Mouse (Mus musculus) lung, embryonic 16.5 days (tissue): ENCODE measurements around the gene Drc7. TPM values are rescaled to one million over a fixed set of nuclear protein-coding genes. Genes with fewer than 3 reads are reported as not detected.
A peak's percentile ranks its signal among the peaks of the same experiment; 100 is the strongest.

Source experiments
- ATAC-seq: fragments of 200-750 bp; cut with Nextera tagmentation; 2 replicates; pipeline ENCODE4 v1.8.0; 2017; ENCODE audit warnings: low read depth, mild to moderate bottlenecking, moderate library complexity
- H3K27ac ChIP-seq: fragments of 300-500 bp; sonication (generic); 2 replicates; pipeline ENCODE4 v1.5.1; 2014; ENCODE audit warnings: mild to moderate bottlenecking, control low read depth, low read length
- H3K27me3 ChIP-seq: fragments of 300-500 bp; sonication (generic); 2 replicates; pipeline ENCODE4 v1.6.1; 2014; ENCODE audit warnings: low read depth, low read length, mixed read lengths; ENCODE audit not compliant: control insufficient read depth, insufficient read depth
- H3K36me3 ChIP-seq: fragments of 300-500 bp; sonication (generic); 2 replicates; pipeline ENCODE4 v1.6.1; 2014; ENCODE audit warnings: low read length; ENCODE audit not compliant: control insufficient read depth, insufficient read depth
- H3K4me1 ChIP-seq: fragments of 300-500 bp; sonication (generic); replicated peaks from 2 replicates; pipeline ENCODE4 v1.6.1; 2014; ENCODE audit warnings: low read length, mixed read lengths; ENCODE audit not compliant: control insufficient read depth, insufficient read depth
- H3K4me2 ChIP-seq: fragments of 300-500 bp; sonication (generic); 2 replicates; pipeline ENCODE4 v1.6.1; 2014; ENCODE audit warnings: low read depth, low read length, control low read depth
- H3K4me3 ChIP-seq: fragments of 300-500 bp; sonication (generic); 2 replicates; pipeline ENCODE4 v1.5.1; 2014; ENCODE audit warnings: mild to moderate bottlenecking, low read length, control low read depth
- H3K9ac ChIP-seq: fragments of 300-500 bp; sonication (generic); 2 replicates; pipeline ENCODE4 v1.6.1; 2014; ENCODE audit warnings: low read length, control low read depth
- H3K9me3 ChIP-seq: fragments of 300-500 bp; sonication (generic); 2 replicates; pipeline ENCODE4 v1.6.1; 2016; ENCODE audit warnings: low read length; ENCODE audit not compliant: control insufficient read depth
- WGBS: fragments of 180-500 bp; shearing (Covaris S2); extraction: QIAGEN DNeasy Blood & Tissue Kit; methylation state at CpG from one replicate; pipeline ENCODE4 v1.1.7; 2014; 5-methylcytosine and 5-hydroxymethylcytosine counted together
- polyA plus RNA-seq: library from polyadenylated mRNA; unstranded; fragments of >200 nt; fragmentation: Nextera tagmentation; extraction: Ambion mirVana; gene quantifications from 2 replicates; pipeline ENCODE4 v1.2.1, GENCODE M21; 2015

The Drc7 gene
- polyA plus RNA-seq, 1 experiment from 2014 or later = 1.5 TPM

GRCm38 (mm10) chr8:95099009-95099408 is 44.1 kb downstream of the Drc7 start:
- Histone ChIP-seq H3K4me2 (no peak overlapping the region), H3K27ac (no peak overlapping the region), H3K9me3 (no peaks in the 10 kb centered on the region), H3K9ac (no peak overlapping the region), H3K27me3 (no peaks in the 10 kb centered on the region), H3K4me1 (no peaks in the 10 kb centered on the region), H3K36me3 (peaks cover 30% of the 10 kb centered on the region), H3K4me3 (no peak overlapping the region)
- WGBS = 30% methylated on average over 5 of the region's 5 CpGs
- peak; percentile 47; the same call in 1 of the 2 replicates for ATAC-seq

- ATAC-seq = no peak
- Histone ChIP-seq H3K4me3 (no peak overlapping the region), H3K27me3 (no peaks in the 10 kb centered on the region), H3K36me3 (peaks cover 25% of the 10 kb centered on the region; the same call in 1 of the 2 replicates), H3K27ac (no peak overlapping the region), H3K4me2 (no peak overlapping the region), H3K9ac (no peak overlapping the region), H3K9me3 (no peaks in the 10 kb centered on the region), H3K4me1 (no peaks in the 10 kb centered on the region)
- WGBS = 71% methylated on average over 4 of the region's 4 CpGs
Measured at GRCm38 (mm10) chr8:95101972-95102371, 47.1 kb downstream of the Drc7 start.

GRCm38 (mm10) chr8:95107306-95107705 is 52.4 kb downstream of the Drc7 start:
- H3K36me3 ChIP-seq = peaks cover 12% of the 10 kb centered on the region; the same call in 1 of the 2 replicates
- no peak for ATAC-seq
- no peaks in the 10 kb centered on the region for H3K9me3 ChIP-seq
- H3K4me1 ChIP-seq = no peaks in the 10 kb centered on the region
- H3K27me3 ChIP-seq = no peaks in the 10 kb centered on the region
- WGBS = 86% methylated on average over 13 of the region's 13 CpGs
- no peak overlapping the region for H3K9ac ChIP-seq
- H3K4me3 ChIP-seq = no peak overlapping the region
- no peak overlapping the region for H3K4me2 ChIP-seq
- H3K27ac ChIP-seq = no peak overlapping the region

- H3K9me3 ChIP-seq = no peaks in the 10 kb centered on the region
- H3K27ac ChIP-seq = no peak overlapping the region
- no peak overlapping the region for H3K4me3 ChIP-seq
- no peaks in the 10 kb centered on the region for H3K4me1 ChIP-seq
- no peaks in the 10 kb centered on the region for H3K27me3 ChIP-seq
- H3K9ac ChIP-seq = no peak overlapping the region
- no peak for ATAC-seq
- no peak overlapping the region for H3K4me2 ChIP-seq
- WGBS = 82% methylated on average over 3 of the region's 3 CpGs
- 0 out of 2 replicates have a peak, but pooled peaks cover 5% of the 10 kb centered on the region for H3K36me3 ChIP-seq
Measured at GRCm38 (mm10) chr8:95112594-95112993, 57.7 kb downstream of the Drc7 start.

- no peak overlapping the region for H3K27ac ChIP-seq
- 70% methylated on average over 4 of the region's 4 CpGs for WGBS
- H3K4me1 ChIP-seq = no peaks in the 10 kb centered on the region
- no peak overlapping the region for H3K4me2 ChIP-seq
- 0 out of 2 replicates have a peak, but pooled peaks cover 5% of the 10 kb centered on the region for H3K36me3 ChIP-seq
- no peaks in the 10 kb centered on the region for H3K9me3 ChIP-seq
- no peak for ATAC-seq
- no peaks in the 10 kb centered on the region for H3K27me3 ChIP-seq
- no peak overlapping the region for H3K9ac ChIP-seq
- no peak overlapping the region for H3K4me3 ChIP-seq
Measured at GRCm38 (mm10) chr8:95113108-95113507, 58.2 kb downstream of the Drc7 start.

GRCm38 (mm10) chr8:95113750-95114149 is 58.8 kb downstream of the Drc7 start:
- ATAC-seq = 0 out of 2 replicates have a peak, but pooled peaks have one; percentile 28
- no peak overlapping the region for H3K9ac ChIP-seq
- no peaks in the 10 kb centered on the region for H3K4me1 ChIP-seq
- H3K27ac ChIP-seq = no peak overlapping the region
- 0 out of 2 replicates have a peak, but pooled peaks cover 3% of the 10 kb centered on the region for H3K36me3 ChIP-seq
- no peak overlapping the region for H3K4me2 ChIP-seq
- H3K9me3 ChIP-seq = no peaks in the 10 kb centered on the region
- no peak overlapping the region for H3K4me3 ChIP-seq
- 72% methylated on average over 3 of the region's 3 CpGs for WGBS
- H3K27me3 ChIP-seq = no peaks in the 10 kb centered on the region

GRCm38 (mm10) chr8:95123455-95123854 is 68.6 kb downstream of the Drc7 start:
- ATAC-seq = no peak
- no peaks in the 10 kb centered on the region for H3K9me3 ChIP-seq
- no peaks in the 10 kb centered on the region for H3K27me3 ChIP-seq
- H3K4me1 ChIP-seq = no peaks in the 10 kb centered on the region
- no peak overlapping the region for H3K27ac ChIP-seq
- 95% methylated on average over 5 of the region's 5 CpGs for WGBS
- peaks cover 6% of the 10 kb centered on the region; the same call in 1 of the 2 replicates for H3K36me3 ChIP-seq
- H3K4me2 ChIP-seq = no peak overlapping the region
- no peak overlapping the region for H3K4me3 ChIP-seq
- no peak overlapping the region for H3K9ac ChIP-seq

- Histone ChIP-seq H3K4me1 (0 out of 2 replicates have a peak, but pooled peaks cover 3% of the 10 kb centered on the region), H3K36me3 (peaks cover 6% of the 10 kb centered on the region; the same call in 1 of the 2 replicates), H3K4me3 (no peak overlapping the region), H3K27me3 (no peaks in the 10 kb centered on the region), H3K27ac (no peak overlapping the region), H3K9me3 (no peaks in the 10 kb centered on the region), H3K4me2 (no peak overlapping the region), H3K9ac (no peak overlapping the region)
- no peak for ATAC-seq
- WGBS = 85% methylated on average over 11 of the region's 11 CpGs
Measured at GRCm38 (mm10) chr8:95126497-95126896, 71.6 kb downstream of the Drc7 start.

- Histone ChIP-seq H3K27ac (no peak overlapping the region), H3K4me1 (0 out of 2 replicates have a peak, but pooled peaks cover 3% of the 10 kb centered on the region), H3K9ac (no peak overlapping the region), H3K27me3 (no peaks in the 10 kb centered on the region), H3K4me3 (no peak overlapping the region), H3K36me3 (peaks cover 6% of the 10 kb centered on the region; the same call in 1 of the 2 replicates), H3K4me2 (no peak overlapping the region), H3K9me3 (no peaks in the 10 kb centered on the region)
- no peak for ATAC-seq
- 73% methylated on average over 9 of the region's 9 CpGs for WGBS
Measured at GRCm38 (mm10) chr8:95127658-95128057, 72.8 kb downstream of the Drc7 start.
